Mouse (Mus musculus): Measurements from ENCODE around the gene Smarcal1. TPM values are rescaled to one million over a fixed set of nuclear protein-coding genes. Genes with fewer than 3 reads are reported as not detected.
A peak's percentile ranks its signal among the peaks of the same experiment; 100 is the strongest.

The Smarcal1 gene
- total and polyA plus RNA-seq, 2 experiments from 2014 or later: 9.8 to 31.9 TPM

DNA sequence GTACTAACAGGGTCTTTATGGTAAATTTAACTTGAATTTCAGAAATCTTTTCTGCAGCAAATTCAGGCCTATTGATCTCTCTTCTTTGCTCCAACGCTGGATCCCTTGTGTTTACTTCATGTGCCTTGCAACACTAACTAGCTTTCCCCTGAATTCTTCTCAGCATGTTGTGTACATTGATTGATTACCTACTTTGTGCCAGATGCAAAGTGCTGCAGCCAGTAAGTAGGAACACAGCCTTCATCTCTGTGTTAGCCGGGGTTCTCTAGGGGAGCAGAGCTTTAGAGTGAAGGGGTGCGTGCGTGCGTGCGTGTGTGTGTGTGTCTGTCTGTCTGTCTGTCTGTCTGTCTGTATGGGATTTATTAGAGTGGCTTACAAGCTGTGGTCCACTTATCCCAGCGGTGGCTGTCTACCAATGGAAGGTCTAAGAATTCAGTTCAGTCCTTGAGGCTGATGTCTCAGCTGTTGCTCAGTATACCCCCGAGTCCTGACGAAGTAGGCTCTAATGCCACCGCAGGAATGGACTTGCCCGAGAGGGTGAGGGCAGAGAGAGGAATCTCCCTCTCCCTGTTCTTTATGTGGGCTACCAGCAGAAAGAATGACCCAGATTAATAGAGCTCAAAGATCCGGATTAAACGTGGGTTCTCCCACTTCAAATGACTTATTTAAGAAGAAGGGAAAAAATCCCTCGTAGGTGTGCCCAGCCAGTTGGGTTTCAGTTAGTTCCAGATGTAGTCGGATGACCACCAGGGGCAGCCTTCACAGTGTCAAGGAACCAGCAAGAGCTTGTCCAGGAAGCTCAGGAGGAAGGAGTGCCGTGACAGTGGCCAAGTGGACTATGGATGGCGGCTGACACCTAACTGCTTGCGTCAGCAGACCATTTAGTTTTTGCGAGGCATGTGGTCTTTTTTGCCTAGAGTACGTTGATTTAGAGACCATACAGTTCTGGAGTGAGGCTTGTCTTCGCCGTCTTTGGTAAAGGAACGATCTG, 27.1 kb downstream of the Smarcal1 start:
- ATAC-seq (ENCODE audit: insufficient read depth, low read depth): no peak
- Histone ChIP-seq H3K36me3 (replicated peaks; ENCODE audit: control insufficient read depth, insufficient read depth, low read length) (peaks cover 90% of the 10 kb centered on the region), H3K9me3 (replicated peaks; ENCODE audit: control insufficient read depth, low read length) (no peaks in the 10 kb centered on the region), H3K27me3 (ENCODE audit: control insufficient read depth, insufficient read depth, low read length) (no peaks in the 10 kb centered on the region), H3K4me1 (ENCODE audit: control insufficient read depth, insufficient read depth) (no peaks in the 10 kb centered on the region), H3K4me3 (ENCODE audit: low read depth, low read length) (no peak overlapping the region), H3K27ac (ENCODE audit: low read depth) (no peak overlapping the region), H3K9ac (replicated peaks; ENCODE audit: low read depth, low read length) (no peak overlapping the region), H3K4me2 (ENCODE audit: low read depth, low read length) (no peak overlapping the region)
- TF ChIP-seq CTCF (IDR thresholded peaks at IDR 0.05; ENCODE audit: low read depth): peak; percentile 31; the same call in 1 of the 2 replicates
- TF ChIP-seq EP300 (IDR thresholded peaks at IDR 0.05; ENCODE audit: low read depth): no peak
- no peak for DNase-seq (ENCODE audit: low spot score)
- WGBS: 86% methylated on average over 23 of the region's 23 CpGs

DNA sequence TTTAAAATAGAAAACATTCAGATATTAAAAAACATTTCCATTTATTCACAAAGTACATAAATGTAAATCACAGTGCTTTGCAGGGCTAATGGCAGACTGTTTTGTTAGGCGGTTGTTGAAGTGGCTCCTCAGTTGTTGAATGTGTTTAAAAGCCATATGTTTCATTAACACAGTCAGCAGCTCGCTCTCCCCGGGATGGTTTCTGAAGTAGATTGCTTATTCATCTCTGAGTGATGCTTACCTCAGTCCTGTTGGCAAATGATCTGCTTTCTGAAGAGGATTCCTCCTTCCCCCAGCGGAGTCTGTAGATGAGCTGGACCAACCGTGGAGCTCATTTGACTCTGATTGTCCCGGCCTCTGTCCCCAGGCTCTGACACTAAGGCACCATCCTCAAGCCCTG, 29.1 kb downstream of the Smarcal1 start:
- Histone ChIP-seq H3K27ac (ENCODE audit: low read depth) (no peak overlapping the region), H3K4me1 (ENCODE audit: control insufficient read depth, insufficient read depth) (no peaks in the 10 kb centered on the region), H3K36me3 (replicated peaks; ENCODE audit: control insufficient read depth, insufficient read depth, low read length) (peaks cover 96% of the 10 kb centered on the region)

DNA sequence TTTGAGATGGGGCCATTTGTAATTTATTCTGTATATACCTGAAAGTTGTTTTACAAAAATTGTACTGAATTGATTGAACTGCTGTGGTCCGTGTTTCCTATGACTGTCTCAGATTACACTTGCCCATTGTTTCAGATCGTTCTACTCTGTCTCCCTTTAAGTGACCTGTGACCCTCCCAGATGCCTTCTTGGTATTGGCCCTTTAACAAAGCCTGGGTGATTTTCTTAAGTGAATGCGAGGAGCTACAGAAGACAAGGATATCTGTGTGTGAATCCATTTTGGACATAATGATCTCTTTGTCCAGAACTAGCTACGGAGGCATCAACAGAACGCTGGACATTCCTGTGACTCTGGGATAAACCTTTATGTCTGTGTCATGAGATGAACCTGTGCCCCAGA, 52.2 kb downstream of the Smarcal1 start:
- WGBS: 60% methylated on average over 5 of the region's 5 CpGs
- TF ChIP-seq EP300 (IDR thresholded peaks at IDR 0.05; ENCODE audit: low read depth) (no peak), CTCF (IDR thresholded peaks at IDR 0.05; ENCODE audit: low read depth) (no peak)

More for the DNA sequence above, 29.1 kb downstream of the Smarcal1 start:
- no peaks in the 10 kb centered on the region for H3K27me3 ChIP-seq (ENCODE audit: control insufficient read depth, insufficient read depth, low read length)
- H3K4me2 ChIP-seq (ENCODE audit: low read depth, low read length): no peak overlapping the region
- no peak overlapping the region for H3K9ac ChIP-seq (replicated peaks; ENCODE audit: low read depth, low read length)
- no peak for TF ChIP-seq CTCF (IDR thresholded peaks at IDR 0.05; ENCODE audit: low read depth)
- no peak for TF ChIP-seq EP300 (IDR thresholded peaks at IDR 0.05; ENCODE audit: low read depth)
- H3K4me3 ChIP-seq (ENCODE audit: low read depth, low read length): no peak overlapping the region
- 91% methylated on average over 6 of the region's 6 CpGs for WGBS
- ATAC-seq (ENCODE audit: insufficient read depth, low read depth) (no peak), DNase-seq (ENCODE audit: low spot score) (no peak)
- no peaks in the 10 kb centered on the region for H3K9me3 ChIP-seq (replicated peaks; ENCODE audit: control insufficient read depth, low read length)

DNA sequence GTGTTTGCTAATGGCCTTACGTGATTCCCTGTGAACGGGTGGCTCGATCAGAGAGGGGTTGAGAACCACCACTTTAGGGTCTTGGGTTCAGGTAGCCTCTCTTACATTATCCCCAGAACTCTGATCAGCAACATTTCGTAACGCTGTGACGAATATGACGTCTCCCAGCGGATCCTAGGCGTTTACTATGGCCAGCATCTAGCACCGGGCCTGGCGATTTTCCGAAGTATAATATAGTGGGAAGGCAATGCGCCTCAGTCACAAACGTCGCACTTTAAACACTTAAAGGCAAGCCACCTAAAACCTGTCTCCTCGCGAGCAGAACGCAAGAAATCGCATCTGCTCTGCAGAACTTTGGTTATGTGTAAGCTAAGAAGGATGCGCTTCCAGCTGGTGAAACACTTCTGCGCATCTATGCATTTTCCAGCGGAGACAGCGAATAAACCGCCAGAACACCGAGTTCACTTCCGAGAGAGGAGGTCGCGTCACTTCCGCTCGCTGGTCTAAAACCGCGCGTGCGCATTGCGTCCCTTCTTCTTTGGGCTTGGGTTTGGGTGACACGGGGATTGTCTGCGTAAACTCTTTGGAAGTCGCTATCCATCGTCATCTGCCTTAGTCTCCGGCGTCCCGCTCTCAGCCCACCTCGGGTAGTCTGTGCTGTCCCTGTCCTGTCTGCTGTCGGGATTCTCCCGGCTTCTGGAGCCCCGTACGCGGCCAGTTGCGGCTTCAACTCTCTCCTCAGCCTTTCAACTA, 57.8 kb downstream of the Smarcal1 start:
- H3K9ac ChIP-seq (replicated peaks; ENCODE audit: low read depth, low read length): no peak overlapping the region
- H3K9me3 ChIP-seq (replicated peaks; ENCODE audit: control insufficient read depth, low read length): no peaks in the 10 kb centered on the region
- no peaks in the 10 kb centered on the region for H3K27me3 ChIP-seq (ENCODE audit: control insufficient read depth, insufficient read depth, low read length)
- TF ChIP-seq EP300 (IDR thresholded peaks at IDR 0.05; ENCODE audit: low read depth) (no peak), CTCF (IDR thresholded peaks at IDR 0.05; ENCODE audit: low read depth) (no peak)
- no peak overlapping the region for H3K27ac ChIP-seq (ENCODE audit: low read depth)
- H3K4me2 ChIP-seq (ENCODE audit: low read depth, low read length): peak overlapping the region; percentile 52
- ATAC-seq (ENCODE audit: insufficient read depth, low read depth): peak; percentile 53; the same call in 1 of the 2 replicates
- H3K4me3 ChIP-seq (ENCODE audit: low read depth, low read length): peak overlapping the region; percentile 26; the same call in 1 of the 2 replicates
- no peaks in the 10 kb centered on the region for H3K4me1 ChIP-seq (ENCODE audit: control insufficient read depth, insufficient read depth)
- H3K36me3 ChIP-seq (replicated peaks; ENCODE audit: control insufficient read depth, insufficient read depth, low read length): no peaks in the 10 kb centered on the region
- WGBS: 37% methylated on average over 49 of the region's 49 CpGs
- DNase-seq (ENCODE audit: low spot score): peak; percentile 20

More for the DNA sequence above, 52.2 kb downstream of the Smarcal1 start:
- no peak overlapping the region for H3K4me2 ChIP-seq (ENCODE audit: low read depth, low read length)
- ATAC-seq (ENCODE audit: insufficient read depth, low read depth): no peak
- H3K27ac ChIP-seq (ENCODE audit: low read depth): no peak overlapping the region
- no peak overlapping the region for H3K4me3 ChIP-seq (ENCODE audit: low read depth, low read length)
- DNase-seq (ENCODE audit: low spot score): no peak
- H3K36me3 ChIP-seq (replicated peaks; ENCODE audit: control insufficient read depth, insufficient read depth, low read length): peaks cover 26% of the 10 kb centered on the region
- H3K4me1 ChIP-seq (ENCODE audit: control insufficient read depth, insufficient read depth): no peaks in the 10 kb centered on the region
- no peaks in the 10 kb centered on the region for H3K27me3 ChIP-seq (ENCODE audit: control insufficient read depth, insufficient read depth, low read length)
- no peak overlapping the region for H3K9ac ChIP-seq (replicated peaks; ENCODE audit: low read depth, low read length)
- H3K9me3 ChIP-seq (replicated peaks; ENCODE audit: control insufficient read depth, low read length): no peaks in the 10 kb centered on the region

DNA sequence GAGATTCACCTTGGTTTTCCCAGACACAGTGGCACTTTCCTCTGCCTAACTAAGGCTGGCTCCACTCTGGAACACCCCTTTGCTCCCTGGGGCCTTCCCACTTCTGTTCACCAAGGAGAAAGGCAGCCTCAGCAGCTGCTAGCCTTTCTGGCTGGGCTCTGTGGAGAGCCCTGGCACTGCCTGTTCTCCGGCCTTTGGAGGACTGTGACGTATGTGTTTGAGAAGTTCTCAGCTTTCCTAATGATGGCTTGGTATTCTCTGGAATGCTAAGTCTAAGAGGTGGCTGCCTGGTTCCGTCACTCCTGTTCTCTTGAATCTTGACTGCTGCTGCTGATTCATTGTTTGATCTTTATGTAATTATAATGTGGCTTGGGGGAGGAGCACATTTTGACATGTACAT, 90.0 kb downstream of the Smarcal1 start:
- Histone ChIP-seq H3K4me3 (ENCODE audit: low read depth, low read length) (no peak overlapping the region), H3K4me2 (ENCODE audit: low read depth, low read length) (no peak overlapping the region), H3K9me3 (replicated peaks; ENCODE audit: control insufficient read depth, low read length) (no peaks in the 10 kb centered on the region), H3K27me3 (ENCODE audit: control insufficient read depth, insufficient read depth, low read length) (no peaks in the 10 kb centered on the region), H3K27ac (ENCODE audit: low read depth) (no peak overlapping the region), H3K36me3 (replicated peaks; ENCODE audit: control insufficient read depth, insufficient read depth, low read length) (no peaks in the 10 kb centered on the region), H3K9ac (replicated peaks; ENCODE audit: low read depth, low read length) (no peak overlapping the region), H3K4me1 (ENCODE audit: control insufficient read depth, insufficient read depth) (no peaks in the 10 kb centered on the region)
- no peak for TF ChIP-seq CTCF (IDR thresholded peaks at IDR 0.05; ENCODE audit: low read depth)
- no peak for TF ChIP-seq EP300 (IDR thresholded peaks at IDR 0.05; ENCODE audit: low read depth)
- DNase-seq (ENCODE audit: low spot score): no peak
- whole genome bisulfite sequencing: 48% methylated on average over 3 of the region's 3 CpGs
- no peak for ATAC-seq (ENCODE audit: insufficient read depth, low read depth)

Other genes starting within 250 kb of the Smarcal1 start
- not detected in 2 replicates for gene March4, start 46.3 kb upstream of the Smarcal1 start, total RNA-seq (2014; rRNA removed; ENCODE audit: low replicate concordance)
- 0.03 TPM in 1 of 2 replicates, not detected in the other for gene March4, start 46.3 kb upstream of the Smarcal1 start, polyA plus RNA-seq (2015; fragmentation: Nextera tagmentation; extraction: Ambion mirVana)
- gene Ankar, start 117.3 kb downstream of the Smarcal1 start, total RNA-seq (2014; rRNA removed; ENCODE audit: low replicate concordance): not detected in 2 replicates
- not detected in 2 replicates for gene Ankar, start 117.3 kb downstream of the Smarcal1 start, polyA plus RNA-seq (2015; fragmentation: Nextera tagmentation; extraction: Ambion mirVana)
- 412 and 421 TPM in 2 replicates for gene Rpl37a, start 128.0 kb downstream of the Smarcal1 start, total RNA-seq (2014; rRNA removed; ENCODE audit: low replicate concordance)
- 1,097 and 1,169 TPM in 2 replicates for gene Rpl37a, start 128.0 kb downstream of the Smarcal1 start, polyA plus RNA-seq (2015; fragmentation: Nextera tagmentation; extraction: Ambion mirVana)
- gene Igfbp2, start 241.3 kb downstream of the Smarcal1 start, total RNA-seq (2014; rRNA removed; ENCODE audit: low replicate concordance): 24.1 and 140 TPM in 2 replicates
- gene Igfbp2, start 241.3 kb downstream of the Smarcal1 start, polyA plus RNA-seq (2015; fragmentation: Nextera tagmentation; extraction: Ambion mirVana): 10.2 and 12.7 TPM in 2 replicates